Mouse (Mus musculus): ENCODE data around the gene Cdk5.
"Not testable (repeated sequence)": the region's sequence is repeated elsewhere in the genome, so short reads cannot be mapped to it uniquely, and the experiment has no call there.

Cdk5 gene

GRCm38 (mm10) chr5:24399686-24400085 lies 23.6 kb downstream of the Cdk5 start:
- no peak for DNase-seq (ENCODE audit: low spot score in 2 of 2)

GRCm38 (mm10) chr5:24396254-24396653 lies 27.1 kb downstream of the Cdk5 start:
- not testable (repeated sequence) for DNase-seq (ENCODE audit: low spot score in 2 of 2)

DNA sequence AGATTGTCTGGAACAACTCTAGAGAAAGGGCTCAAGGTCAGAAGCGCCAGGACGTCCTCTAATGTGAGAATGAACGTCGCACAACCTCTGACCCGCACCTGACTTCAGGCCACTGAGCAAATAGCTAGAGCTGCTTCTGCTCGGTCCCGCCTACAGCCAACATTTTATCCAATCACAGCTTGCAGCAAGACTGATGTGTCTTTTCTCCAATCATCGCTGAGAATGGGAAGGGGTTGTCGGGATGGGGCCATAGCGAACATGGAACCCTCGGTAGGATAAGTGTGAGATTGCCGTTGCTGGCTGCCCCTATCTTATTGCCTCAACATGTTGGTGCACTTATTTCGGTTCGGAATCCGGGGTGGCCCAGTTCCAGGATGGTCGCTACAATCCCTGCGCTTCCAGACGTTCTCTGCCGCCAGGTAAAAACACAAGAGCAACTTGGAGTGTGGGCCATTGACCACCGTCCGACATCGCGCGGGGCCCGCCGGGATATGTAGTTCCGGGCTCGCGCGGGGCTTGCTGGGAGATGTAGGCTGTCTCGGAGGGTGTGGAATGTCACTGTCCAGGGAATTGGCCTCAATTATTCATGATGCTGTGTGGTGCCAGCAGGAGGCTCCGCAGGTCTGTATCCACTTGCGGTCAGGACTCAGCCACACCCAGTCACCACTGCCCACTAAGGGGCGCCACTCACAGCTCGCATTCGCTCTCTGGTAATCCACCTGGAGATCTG lies 29.0 kb downstream of the Cdk5 start:
- DNase-seq (ENCODE audit: low spot score in 2 of 2), result peak; percentile 94 to 95

- peak; percentile 72 to 76 for DNase-seq (ENCODE audit: low spot score in 2 of 2)
Observed at GRCm38 (mm10) chr5:24393392-24393997, 29.8 kb downstream of the Cdk5 start, which contains the start of gene Abcb8. Gene Abcb8, plus strand, starts transcription at chr5:24393663.

DNA sequence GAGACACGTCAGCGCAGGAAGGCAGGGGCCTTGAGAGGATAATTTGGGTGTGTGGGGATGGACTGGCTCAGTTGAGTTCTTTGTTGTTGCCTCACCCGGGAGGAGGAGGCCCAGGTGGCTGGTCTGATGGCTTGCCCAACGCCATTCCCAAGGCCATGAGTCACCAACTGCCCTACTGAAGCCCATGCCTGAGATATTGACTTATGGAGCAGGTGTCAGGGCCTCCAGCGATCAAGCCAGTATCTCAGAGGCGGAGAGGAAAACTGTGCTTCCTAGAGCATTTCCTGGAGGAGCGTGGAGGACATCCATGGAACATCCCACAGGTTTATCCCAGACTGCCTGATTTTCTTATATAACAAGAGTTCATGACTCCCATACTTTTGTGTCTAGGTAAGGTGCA lies 30.6 kb downstream of the Cdk5 start:
- DNase-seq (ENCODE audit: low spot score in 2 of 2), result no peak

- DNase-seq (ENCODE audit: low spot score in 2 of 2), result no peak
Observed at GRCm38 (mm10) chr5:24391864-24392263, 31.5 kb downstream of the Cdk5 start, which contains the start of gene Atg9b. Gene Atg9b, minus strand, starts transcription at chr5:24392143.

DNA sequence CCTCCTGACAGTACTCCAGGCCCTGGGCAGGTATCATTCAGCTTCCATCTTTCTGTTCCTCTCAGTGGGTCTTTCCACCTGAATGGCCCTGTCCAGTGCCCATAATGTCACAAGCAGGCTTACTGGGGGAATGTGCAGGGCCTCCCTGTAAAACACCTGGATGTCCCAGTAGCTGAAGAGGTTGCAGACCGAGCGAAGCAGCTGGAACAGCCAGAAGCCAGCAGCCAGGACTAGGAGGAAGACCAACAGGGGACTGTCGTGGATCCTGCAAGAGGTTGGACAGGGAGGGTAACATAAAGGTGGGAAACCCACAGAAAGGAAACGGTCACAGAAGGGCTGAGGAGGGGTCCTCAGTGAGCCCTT lies 33.7 kb downstream of the Cdk5 start:
- no peak for DNase-seq (ENCODE audit: low spot score in 2 of 2)

- DNase-seq (ENCODE audit: low spot score in 2 of 2), result no peak
Observed at GRCm38 (mm10) chr5:24389011-24389657, 34.2 kb downstream of the Cdk5 start.

GRCm38 (mm10) chr5:24388246-24388915 lies 34.9 kb downstream of the Cdk5 start:
- no peak for DNase-seq (ENCODE audit: low spot score in 2 of 2)

- peak; percentile 60 to 61 for DNase-seq (ENCODE audit: low spot score in 2 of 2)
Observed at GRCm38 (mm10) chr5:24387264-24388241, 35.8 kb downstream of the Cdk5 start.

- DNase-seq (ENCODE audit: low spot score in 2 of 2), result no peak
Observed at GRCm38 (mm10) chr5:24385887-24386550, 37.3 kb downstream of the Cdk5 start.

DNA sequence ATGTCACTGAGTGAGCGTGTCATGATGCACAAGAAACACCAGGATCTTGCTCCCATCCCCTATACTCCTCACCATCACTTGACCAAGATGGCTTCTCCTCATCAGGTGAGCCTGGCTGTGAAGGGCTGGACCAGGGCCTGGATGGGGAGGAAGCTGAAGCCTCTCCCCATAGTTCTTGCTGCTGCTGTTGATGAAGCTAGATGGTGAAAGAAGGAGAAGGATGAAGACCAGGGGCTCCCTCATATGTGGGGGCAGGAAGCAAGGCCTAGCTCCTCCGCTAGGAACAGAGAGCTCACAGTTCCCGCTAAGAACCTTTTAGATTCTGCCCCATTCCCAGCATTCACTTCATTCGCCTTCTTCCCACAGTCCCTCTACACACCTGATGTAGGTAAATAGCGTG lies 38.0 kb downstream of the Cdk5 start:
- DNase-seq (ENCODE audit: low spot score in 2 of 2), result no peak

- no peak for DNase-seq (ENCODE audit: low spot score in 2 of 2)
Observed at GRCm38 (mm10) chr5:24384407-24384806, 38.9 kb downstream of the Cdk5 start.

DNA sequence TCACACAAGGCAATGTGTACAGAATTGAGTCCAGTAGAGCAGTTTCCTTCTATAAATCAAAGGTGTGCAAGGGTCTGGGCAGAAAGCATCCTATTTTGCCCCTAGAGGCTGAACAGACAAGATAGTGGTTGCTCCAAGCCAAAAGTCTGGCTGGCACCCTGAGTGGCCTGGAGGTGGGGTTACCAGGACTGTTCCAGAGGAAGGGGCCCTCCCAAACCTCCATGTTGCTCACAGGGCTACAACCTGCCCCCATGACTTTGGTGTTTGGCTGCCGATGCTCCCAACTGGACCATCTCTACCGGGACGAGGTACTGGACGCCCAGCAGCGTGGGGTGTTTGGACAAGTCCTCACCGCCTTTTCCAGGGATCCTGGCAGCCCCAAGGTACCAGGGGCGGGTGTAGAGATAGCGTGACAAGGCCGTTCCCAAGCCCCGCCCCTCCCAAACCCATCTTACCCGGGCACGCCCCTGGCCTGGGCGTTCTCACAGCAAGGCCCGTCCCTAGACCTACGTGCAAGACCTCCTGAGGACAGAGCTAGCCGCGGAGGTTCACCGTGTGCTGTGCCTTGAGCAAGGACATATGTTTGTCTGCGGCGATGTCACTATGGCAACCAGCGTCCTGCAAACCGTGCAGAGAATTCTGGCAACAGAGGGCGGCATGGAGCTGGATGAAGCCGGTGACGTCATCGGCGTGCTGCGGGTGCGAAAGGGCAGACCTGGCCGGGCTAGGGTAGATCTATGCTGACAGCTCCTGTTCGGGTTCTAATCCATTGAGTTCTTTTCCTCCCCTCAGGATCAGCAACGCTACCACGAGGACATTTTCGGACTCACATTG lies 40.1 kb downstream of the Cdk5 start:
- peak; percentile 86 to 87 for DNase-seq (ENCODE audit: low spot score in 2 of 2)

GRCm38 (mm10) chr5:24381988-24382387 lies 41.3 kb downstream of the Cdk5 start:
- DNase-seq (ENCODE audit: low spot score in 2 of 2), result no peak

GRCm38 (mm10) chr5:24381486-24381885 lies 41.8 kb downstream of the Cdk5 start:
- DNase-seq (ENCODE audit: low spot score in 2 of 2), result no peak

DNA sequence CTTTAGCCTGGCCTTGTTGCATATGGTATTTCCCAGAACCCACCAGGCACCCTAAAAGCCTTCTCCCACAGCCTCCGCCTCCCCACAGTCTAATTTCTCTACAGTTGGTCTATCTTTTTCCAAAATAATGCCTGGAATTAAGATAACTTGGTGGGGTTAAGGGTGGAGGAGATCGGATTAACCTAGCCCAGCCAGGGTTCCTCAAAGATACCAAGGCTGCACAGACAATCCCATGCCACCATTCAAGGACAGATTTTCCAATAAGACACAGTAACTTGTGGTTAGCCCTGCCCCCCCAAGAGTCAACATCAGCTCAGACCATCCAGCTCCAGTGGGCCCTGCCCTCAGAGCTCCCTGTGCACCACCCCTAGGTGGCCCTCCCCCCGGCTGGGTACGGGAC lies 42.8 kb downstream of the Cdk5 start:
- DNase-seq (ENCODE audit: low spot score in 2 of 2), result no peak

DNA sequence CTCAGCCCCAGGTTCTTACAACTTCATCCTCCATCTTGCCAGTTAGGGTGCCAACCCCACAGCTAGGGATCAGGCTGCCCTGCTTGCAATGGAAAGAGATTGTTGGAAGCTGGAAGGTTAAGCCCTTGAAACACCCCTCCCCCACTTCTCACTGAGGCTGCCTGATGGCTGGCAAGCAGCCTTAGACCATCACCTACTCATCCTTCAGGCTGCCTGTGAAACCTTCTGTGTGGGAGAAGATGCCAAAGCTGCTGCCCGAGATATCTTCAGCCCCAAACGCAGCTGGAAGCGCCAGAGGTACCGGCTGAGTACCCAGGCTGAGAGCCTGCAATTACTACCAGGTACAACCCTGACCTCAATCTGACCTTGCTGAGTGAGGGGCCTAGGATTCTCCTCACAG lies 43.8 kb downstream of the Cdk5 start:
- no peak for DNase-seq (ENCODE audit: low spot score in 2 of 2)

GRCm38 (mm10) chr5:24378700-24379099 lies 44.6 kb downstream of the Cdk5 start:
- DNase-seq (ENCODE audit: low spot score in 2 of 2), result no peak
